Mouse (Mus musculus) layer of hippocampus, adult 11-12 months (tissue): ENCODE data around the gene Ercc2.
A peak's percentile ranks its signal among the peaks of the same experiment; 100 is the strongest.

Experiments used
- DNase-seq: peaks from one replicate; pipeline ENCODE4 v3.0.0; 2022; ENCODE audit warnings: low spot score

The Ercc2 gene

GRCm38 (mm10) chr7:19359892-19360641, 21.7 kb upstream of the Ercc2 start:
- DNase-seq: peak; percentile 74

- DNase-seq: peak; percentile 90
Measured at GRCm38 (mm10) chr7:19360944-19361343, 20.9 kb upstream of the Ercc2 start.

- DNase-seq: peak; percentile 79
Measured at GRCm38 (mm10) chr7:19361720-19362119, 20.1 kb upstream of the Ercc2 start.

GRCm38 (mm10) chr7:19362276-19362675, 19.5 kb upstream of the Ercc2 start:
- no peak for DNase-seq

GRCm38 (mm10) chr7:19363881-19364280, 17.9 kb upstream of the Ercc2 start:
- DNase-seq: peak; percentile 52

GRCm38 (mm10) chr7:19365376-19365775, 16.4 kb upstream of the Ercc2 start:
- no peak for DNase-seq

- DNase-seq: no peak
Measured at GRCm38 (mm10) chr7:19368380-19368779, 13.4 kb upstream of the Ercc2 start.

GRCm38 (mm10) chr7:19369823-19370425, 11.9 kb upstream of the Ercc2 start:
- peak; percentile 68 for DNase-seq

- DNase-seq: no peak
Measured at GRCm38 (mm10) chr7:19373367-19373766, 8.4 kb upstream of the Ercc2 start.

- DNase-seq: no peak
Measured at GRCm38 (mm10) chr7:19375368-19375767, 6.4 kb upstream of the Ercc2 start.

GRCm38 (mm10) chr7:19376019-19376418, 5.8 kb upstream of the Ercc2 start:
- no peak for DNase-seq

- DNase-seq: no peak
Measured at GRCm38 (mm10) chr7:19378049-19378448, 3.8 kb upstream of the Ercc2 start.

GRCm38 (mm10) chr7:19382166-19382541, 344 bp downstream of the Ercc2 start:
- DNase-seq: no peak

GRCm38 (mm10) chr7:19383708-19384107, 1.9 kb downstream of the Ercc2 start:
- DNase-seq: no peak

- DNase-seq: no peak
Measured at GRCm38 (mm10) chr7:19388699-19389413, 7.0 kb downstream of the Ercc2 start.

GRCm38 (mm10) chr7:19394484-19394883, 12.7 kb downstream of the Ercc2 start:
- DNase-seq: no peak

- no peak for DNase-seq
Measured at GRCm38 (mm10) chr7:19399496-19400280, 17.9 kb downstream of the Ercc2 start.

- no peak for DNase-seq
Measured at GRCm38 (mm10) chr7:19400946-19401345, 19.1 kb downstream of the Ercc2 start.

GRCm38 (mm10) chr7:19402535-19403112, 20.8 kb downstream of the Ercc2 start:
- no peak for DNase-seq

- no peak for DNase-seq
Measured at GRCm38 (mm10) chr7:19403731-19404296, 22.0 kb downstream of the Ercc2 start, which contains the start of gene Klc3. Gene Klc3 (minus strand): TSS chr7:19404104.

GRCm38 (mm10) chr7:19404476-19404875, 22.7 kb downstream of the Ercc2 start, which contains the start of gene Ckm:
Gene Ckm (plus strand): TSS chr7:19404776.
- no peak for DNase-seq
